Mouse (Mus musculus): ENCODE results near the gene Map7. TPM values are rescaled to one million over a fixed set of nuclear protein-coding genes. Genes with fewer than 3 reads are reported as not detected.

Gene Map7
- polyA plus RNA-seq, 1 experiment from 2014 or later, result 19.4 TPM

GRCm38 (mm10) chr10:20176054-20176453 lies 27.8 kb downstream of the Map7 start:
- Histone ChIP-seq H3K27ac (ENCODE audit: low read length) (peak overlapping the region; percentile 21; the same call in 1 of the 2 replicates), H3K27me3 (ENCODE audit: control insufficient read depth, insufficient read depth, low read length) (no peaks in the 10 kb centered on the region)
- 68% methylated on average over 7 of the region's 7 CpGs for WGBS

DNA sequence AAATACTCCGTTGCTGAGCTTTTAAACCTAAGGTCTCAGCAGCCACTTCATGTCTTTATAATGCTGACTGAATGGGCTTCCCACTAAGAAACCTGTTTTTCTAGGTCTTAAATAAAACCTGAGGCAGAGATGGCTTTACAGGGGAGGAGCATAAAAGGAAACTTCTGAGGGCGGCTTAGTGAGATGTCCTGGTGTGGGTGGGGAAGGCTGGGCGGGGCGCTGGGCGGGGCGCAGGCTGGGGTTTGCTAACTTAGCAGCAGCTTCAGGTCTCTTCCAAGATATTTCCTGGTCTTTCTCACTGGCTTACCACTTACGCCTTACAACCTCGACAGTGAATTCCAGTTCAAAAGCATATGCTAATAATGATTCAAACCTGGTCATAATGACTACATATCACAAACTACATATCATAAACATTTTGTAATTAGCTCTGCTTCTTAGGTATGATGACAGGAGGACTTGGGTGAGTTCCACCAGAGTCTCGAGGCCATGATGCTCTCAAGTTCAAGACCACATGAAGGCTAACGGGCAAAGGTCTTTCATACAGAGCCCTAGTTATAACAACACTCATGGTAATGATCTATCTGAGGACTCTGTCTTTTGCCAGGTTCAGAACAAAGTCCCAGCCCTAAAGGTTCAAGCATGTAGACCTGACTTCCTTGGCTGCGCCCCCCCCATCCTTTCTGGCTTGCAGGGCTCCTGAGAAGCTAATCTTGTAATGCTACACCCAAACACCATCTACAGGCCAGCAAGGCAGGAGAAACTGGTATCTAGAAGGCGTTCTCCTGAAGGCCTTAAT lies 30.7 kb downstream of the Map7 start:
- 29% methylated on average over 12 of the region's 12 CpGs for WGBS
- no peak overlapping the region for H3K4me3 ChIP-seq (replicated peaks; ENCODE audit: low read length)
- H3K4me2 ChIP-seq (ENCODE audit: low read depth, low read length), result peak overlapping the region; percentile 19; the same call in 1 of the 2 replicates
- H3K4me1 ChIP-seq (ENCODE audit: control insufficient read depth, insufficient read depth, low read length), result peaks cover 20% of the 10 kb centered on the region
- H3K9ac ChIP-seq (ENCODE audit: low read length), result no peak overlapping the region
- peak; percentile 84 for ATAC-seq (ENCODE audit: insufficient read depth, low FRiP score)
- H3K9me3 ChIP-seq (replicated peaks; ENCODE audit: control insufficient read depth, low read length), result no peaks in the 10 kb centered on the region
- H3K36me3 ChIP-seq (ENCODE audit: control insufficient read depth, insufficient read depth, low read length), result no peaks in the 10 kb centered on the region
- H3K27ac ChIP-seq (ENCODE audit: low read length), result peak overlapping the region; percentile 87
- H3K27me3 ChIP-seq (ENCODE audit: control insufficient read depth, insufficient read depth, low read length), result no peaks in the 10 kb centered on the region

More at GRCm38 (mm10) chr10:20176054-20176453, 27.8 kb downstream of the Map7 start:
- no peaks in the 10 kb centered on the region for H3K36me3 ChIP-seq (ENCODE audit: control insufficient read depth, insufficient read depth, low read length)
- H3K9me3 ChIP-seq (replicated peaks; ENCODE audit: control insufficient read depth, low read length), result no peaks in the 10 kb centered on the region
- no peak overlapping the region for H3K4me2 ChIP-seq (ENCODE audit: low read depth, low read length)
- peaks cover 19% of the 10 kb centered on the region for H3K4me1 ChIP-seq (ENCODE audit: control insufficient read depth, insufficient read depth, low read length)
- no peak overlapping the region for H3K4me3 ChIP-seq (replicated peaks; ENCODE audit: low read length)
- no peak overlapping the region for H3K9ac ChIP-seq (ENCODE audit: low read length)
- ATAC-seq (ENCODE audit: insufficient read depth, low FRiP score), result no peak

DNA sequence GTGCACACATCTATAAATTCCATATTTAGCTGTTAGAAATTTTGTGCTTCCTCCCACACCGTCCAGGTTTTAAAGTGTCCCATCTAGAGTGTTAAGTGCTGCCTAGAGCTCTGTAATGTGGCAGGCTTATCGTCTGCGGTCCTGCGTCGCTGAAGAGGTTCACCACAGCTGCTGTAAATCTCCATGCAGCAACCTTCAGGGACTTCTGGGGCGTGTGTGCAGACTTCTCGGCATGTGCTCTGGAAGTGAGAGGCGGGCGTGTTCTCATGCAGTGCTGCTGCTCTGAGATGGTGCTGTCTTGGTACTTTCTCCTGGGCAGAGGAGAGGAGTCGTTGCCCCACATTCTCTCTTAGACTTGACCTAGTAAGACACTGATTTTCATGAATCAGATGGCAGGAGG lies 32.9 kb downstream of the Map7 start:
- no peaks in the 10 kb centered on the region for H3K36me3 ChIP-seq (ENCODE audit: control insufficient read depth, insufficient read depth, low read length)
- H3K27me3 ChIP-seq (ENCODE audit: control insufficient read depth, insufficient read depth, low read length), result no peaks in the 10 kb centered on the region
- 0 out of 2 replicates have a peak overlapping the region, but pooled peaks have one; percentile 36 for H3K9ac ChIP-seq (ENCODE audit: low read length)
- no peak for ATAC-seq (ENCODE audit: insufficient read depth, low FRiP score)
- H3K27ac ChIP-seq (ENCODE audit: low read length), result peak overlapping the region; percentile 30; the same call in 1 of the 2 replicates
- no peak overlapping the region for H3K4me2 ChIP-seq (ENCODE audit: low read depth, low read length)
- no peak overlapping the region for H3K4me3 ChIP-seq (replicated peaks; ENCODE audit: low read length)
- no peaks in the 10 kb centered on the region for H3K9me3 ChIP-seq (replicated peaks; ENCODE audit: control insufficient read depth, low read length)
- WGBS, result 34% methylated on average over 10 of the region's 10 CpGs
- peaks cover 16% of the 10 kb centered on the region for H3K4me1 ChIP-seq (ENCODE audit: control insufficient read depth, insufficient read depth, low read length)

DNA sequence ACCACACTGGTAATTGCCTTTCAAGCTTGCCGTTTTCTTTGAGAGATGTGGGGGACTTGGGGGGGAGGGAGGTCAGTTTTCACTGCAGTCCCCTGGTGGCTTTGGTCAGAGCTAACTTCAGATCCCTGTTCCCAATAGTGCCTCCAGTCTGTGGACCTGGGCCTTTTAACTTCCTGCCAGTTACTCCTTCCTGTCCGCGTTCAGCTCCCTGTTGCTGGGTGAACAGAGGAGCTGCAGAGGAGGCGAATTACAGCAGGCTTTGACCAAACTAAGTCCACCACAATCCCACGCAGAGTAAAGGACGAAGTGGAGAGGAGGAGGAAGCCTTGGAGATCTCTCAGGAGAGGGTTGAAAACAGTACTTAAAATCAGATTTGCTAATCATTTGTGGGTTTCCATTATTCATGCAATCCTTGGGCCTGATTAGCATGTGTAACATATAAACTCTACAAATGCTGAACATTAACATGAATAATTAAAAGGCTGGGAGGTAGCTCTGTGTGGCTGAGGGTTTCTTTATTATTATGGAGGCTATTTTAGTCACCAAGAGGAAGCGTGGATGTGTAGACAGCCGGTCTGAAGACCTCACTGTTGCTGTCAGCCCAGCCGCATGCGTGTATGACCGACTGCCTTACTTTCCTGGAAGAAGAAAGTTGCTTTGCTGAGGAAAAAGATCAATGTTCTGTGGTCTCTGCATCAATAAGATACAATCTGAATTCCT lies 33.6 kb downstream of the Map7 start:
- no peaks in the 10 kb centered on the region for H3K9me3 ChIP-seq (replicated peaks; ENCODE audit: control insufficient read depth, low read length)
- peaks cover 15% of the 10 kb centered on the region for H3K4me1 ChIP-seq (ENCODE audit: control insufficient read depth, insufficient read depth, low read length)
- ATAC-seq (ENCODE audit: insufficient read depth, low FRiP score), result no peak
- 60% methylated on average over 11 of the region's 11 CpGs for WGBS
- H3K27me3 ChIP-seq (ENCODE audit: control insufficient read depth, insufficient read depth, low read length), result no peaks in the 10 kb centered on the region
- peak overlapping the region; percentile 36; the same call in 1 of the 2 replicates for H3K9ac ChIP-seq (ENCODE audit: low read length)
- no peak overlapping the region for H3K4me3 ChIP-seq (replicated peaks; ENCODE audit: low read length)
- H3K36me3 ChIP-seq (ENCODE audit: control insufficient read depth, insufficient read depth, low read length), result no peaks in the 10 kb centered on the region
- H3K27ac ChIP-seq (ENCODE audit: low read length), result no peak overlapping the region
- no peak overlapping the region for H3K4me2 ChIP-seq (ENCODE audit: low read depth, low read length)

DNA sequence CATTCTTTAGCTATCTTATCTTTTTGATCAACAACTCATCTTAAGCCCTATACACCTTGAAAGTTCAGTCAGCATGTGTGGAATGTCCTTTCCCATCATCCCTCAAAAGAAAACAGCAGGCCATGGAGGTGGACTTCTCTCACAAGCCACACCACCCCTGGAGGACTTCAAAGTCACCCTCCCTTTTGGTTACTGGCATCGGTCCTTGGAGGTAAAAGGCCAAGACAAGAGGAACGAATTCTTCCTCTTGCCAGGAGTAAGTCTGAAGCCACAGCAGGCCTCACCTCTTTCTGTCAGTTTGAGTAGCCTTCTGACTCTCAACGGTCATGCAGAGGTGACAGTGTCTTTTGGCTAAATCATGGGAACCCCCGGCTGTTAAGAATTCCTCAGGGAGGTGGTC lies 36.1 kb downstream of the Map7 start:
- 67% methylated on average over 4 of the region's 4 CpGs for WGBS
- Histone ChIP-seq H3K4me3 (replicated peaks; ENCODE audit: low read length) (no peak overlapping the region), H3K27me3 (ENCODE audit: control insufficient read depth, insufficient read depth, low read length) (no peaks in the 10 kb centered on the region), H3K36me3 (ENCODE audit: control insufficient read depth, insufficient read depth, low read length) (no peaks in the 10 kb centered on the region), H3K4me1 (ENCODE audit: control insufficient read depth, insufficient read depth, low read length) (peaks cover 4% of the 10 kb centered on the region; the same call in 1 of the 2 replicates), H3K9me3 (replicated peaks; ENCODE audit: control insufficient read depth, low read length) (no peaks in the 10 kb centered on the region), H3K4me2 (ENCODE audit: low read depth, low read length) (no peak overlapping the region), H3K27ac (ENCODE audit: low read length) (no peak overlapping the region), H3K9ac (ENCODE audit: low read length) (no peak overlapping the region)
- ATAC-seq (ENCODE audit: insufficient read depth, low FRiP score), result no peak

GRCm38 (mm10) chr10:20185264-20185663 lies 37.0 kb downstream of the Map7 start:
- H3K4me1 ChIP-seq (ENCODE audit: control insufficient read depth, insufficient read depth, low read length), result peaks cover 4% of the 10 kb centered on the region; the same call in 1 of the 2 replicates
- no peaks in the 10 kb centered on the region for H3K27me3 ChIP-seq (ENCODE audit: control insufficient read depth, insufficient read depth, low read length)
- H3K9me3 ChIP-seq (replicated peaks; ENCODE audit: control insufficient read depth, low read length), result no peaks in the 10 kb centered on the region
- H3K4me2 ChIP-seq (ENCODE audit: low read depth, low read length), result no peak overlapping the region
- WGBS, result 86% methylated on average over 4 of the region's 4 CpGs
- no peak overlapping the region for H3K27ac ChIP-seq (ENCODE audit: low read length)
- H3K9ac ChIP-seq (ENCODE audit: low read length), result no peak overlapping the region
- H3K36me3 ChIP-seq (ENCODE audit: control insufficient read depth, insufficient read depth, low read length), result no peaks in the 10 kb centered on the region
- H3K4me3 ChIP-seq (replicated peaks; ENCODE audit: low read length), result no peak overlapping the region
- no peak for ATAC-seq (ENCODE audit: insufficient read depth, low FRiP score)

DNA sequence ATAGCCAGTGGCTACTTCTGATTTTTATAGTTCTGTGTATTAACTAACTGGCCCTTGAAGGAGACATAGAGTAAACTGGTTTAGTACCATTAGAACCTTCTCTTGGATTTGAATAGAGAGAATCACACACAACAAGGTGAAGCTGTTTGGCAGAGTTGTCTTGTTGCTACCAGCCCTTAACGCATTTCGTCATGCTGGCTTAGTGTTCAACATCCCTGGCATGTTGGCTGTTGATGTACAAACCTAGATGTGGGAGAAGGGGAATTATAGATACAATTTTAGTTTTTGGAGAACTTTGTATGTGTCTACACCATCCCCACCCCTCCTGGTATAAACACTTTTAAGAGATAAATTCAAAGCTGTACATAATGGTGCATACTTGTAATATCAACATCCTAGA lies 37.5 kb downstream of the Map7 start:
- Histone ChIP-seq H3K9me3 (replicated peaks; ENCODE audit: control insufficient read depth, low read length) (no peaks in the 10 kb centered on the region), H3K36me3 (ENCODE audit: control insufficient read depth, insufficient read depth, low read length) (no peaks in the 10 kb centered on the region), H3K9ac (ENCODE audit: low read length) (no peak overlapping the region), H3K4me2 (ENCODE audit: low read depth, low read length) (no peak overlapping the region), H3K27ac (ENCODE audit: low read length) (no peak overlapping the region), H3K4me1 (ENCODE audit: control insufficient read depth, insufficient read depth, low read length) (peaks cover 4% of the 10 kb centered on the region; the same call in 1 of the 2 replicates), H3K4me3 (replicated peaks; ENCODE audit: low read length) (no peak overlapping the region), H3K27me3 (ENCODE audit: control insufficient read depth, insufficient read depth, low read length) (no peaks in the 10 kb centered on the region)
- WGBS, result 98% methylated on average over 2 of the region's 2 CpGs
- no peak for ATAC-seq (ENCODE audit: insufficient read depth, low FRiP score)

DNA sequence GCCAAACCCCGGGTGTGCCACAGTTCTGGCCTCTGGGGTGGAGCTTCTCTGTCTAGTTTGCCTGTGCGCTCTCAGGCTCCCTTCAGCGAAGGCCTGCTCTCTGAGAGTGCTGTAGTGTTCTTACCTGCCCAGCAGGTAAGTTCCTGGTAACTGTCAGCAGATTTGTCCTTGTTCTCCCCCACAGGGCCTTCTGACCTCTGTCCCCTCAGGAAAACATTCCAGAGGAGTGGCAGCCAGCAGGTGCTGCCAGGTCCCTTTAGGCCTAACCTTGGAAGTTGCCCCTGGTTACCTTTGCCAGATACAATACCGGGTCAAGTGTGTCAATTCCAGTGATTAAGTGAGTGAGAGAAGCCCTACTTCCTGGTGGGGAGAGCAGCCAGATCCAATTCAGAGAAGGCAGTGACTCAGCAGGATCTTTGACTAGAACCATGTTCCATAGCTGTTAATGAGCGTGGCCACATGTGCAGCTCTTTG lies 38.6 kb downstream of the Map7 start:
- Histone ChIP-seq H3K4me2 (ENCODE audit: low read depth, low read length) (no peak overlapping the region), H3K9me3 (replicated peaks; ENCODE audit: control insufficient read depth, low read length) (no peaks in the 10 kb centered on the region), H3K27ac (ENCODE audit: low read length) (peak overlapping the region; percentile 46), H3K4me1 (ENCODE audit: control insufficient read depth, insufficient read depth, low read length) (no peaks in the 10 kb centered on the region), H3K27me3 (ENCODE audit: control insufficient read depth, insufficient read depth, low read length) (no peaks in the 10 kb centered on the region), H3K4me3 (replicated peaks; ENCODE audit: low read length) (no peak overlapping the region), H3K36me3 (ENCODE audit: control insufficient read depth, insufficient read depth, low read length) (no peaks in the 10 kb centered on the region), H3K9ac (ENCODE audit: low read length) (no peak overlapping the region)
- peak; percentile 88 for ATAC-seq (ENCODE audit: insufficient read depth, low FRiP score)
- WGBS, result 53% methylated on average over 5 of the region's 5 CpGs

Measured in stomach, embryonic 16.5 days (tissue).